Mouse (Mus musculus) cortical plate, adult 2 months (tissue): Measurements from ENCODE around the gene Gnb5. TPM values are rescaled to one million over a fixed set of nuclear protein-coding genes. Genes with fewer than 3 reads are reported as not detected.

Experiments
- H3K27ac ChIP-seq: fragments of 200-500 bp; 2 replicates; pipeline ENCODE4 v1.5.1; 2012; ENCODE audit warnings: low read length, control low read depth, inconsistent platforms; ENCODE audit not compliant: insufficient read depth
- H3K4me1 ChIP-seq: fragments of 200-500 bp; 2 replicates; pipeline ENCODE4 v1.6.1; 2011; ENCODE audit warnings: low read length; ENCODE audit not compliant: control insufficient read depth, insufficient read depth
- H3K4me3 ChIP-seq: fragments of 200-500 bp; 2 replicates; pipeline ENCODE4 v1.5.1; 2011; ENCODE audit warnings: mild to moderate bottlenecking, low read length, control low read depth; ENCODE audit not compliant: insufficient read depth
- CTCF ChIP-seq: fragments of 200-500 bp; IDR thresholded peaks from 2 replicates; pipeline ENCODE4 v1.5.1; 2011; ENCODE audit warnings: mild to moderate bottlenecking, control low read depth, low read length; ENCODE audit not compliant: insufficient read depth; ENCODE audit errors: extremely low read depth
- POLR2A ChIP-seq: fragments of 200-500 bp; IDR thresholded peaks from 2 replicates; pipeline ENCODE4 v1.6.1; 2011; ENCODE audit warnings: mild to moderate bottlenecking, low read length, control low read depth; ENCODE audit not compliant: insufficient read depth; ENCODE audit errors: extremely low read depth
- polyA plus RNA-seq: library from polyadenylated mRNA; depleted of rRNA; stranded (reverse); fragments of >200 nt; gene quantifications from 2 replicates; pipeline ENCODE4 v1.2.3, GENCODE M21; 2012

Gene Gnb5
- polyA plus RNA-seq, 1 experiment, result 172 TPM

DNA sequence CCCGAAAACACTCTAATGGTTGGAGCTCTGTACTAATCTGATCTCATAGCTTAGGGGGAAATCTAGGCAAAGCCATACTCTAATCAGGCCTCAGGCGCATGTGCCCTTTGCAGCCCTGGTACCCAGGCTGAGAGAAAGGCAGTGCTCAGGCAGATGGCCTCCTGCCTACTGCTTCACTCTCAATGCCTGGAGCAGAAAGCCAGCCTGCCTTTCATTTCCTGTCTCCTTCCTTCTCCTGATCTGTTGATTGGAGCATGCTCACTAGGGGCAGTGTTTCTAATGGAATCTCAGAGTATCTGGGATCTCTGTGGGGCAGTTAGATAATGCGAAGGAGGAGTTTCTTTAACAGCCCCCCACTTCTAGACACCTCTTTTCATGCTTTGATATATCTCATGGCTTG, 13.3 kb downstream of the Gnb5 start:
- TF ChIP-seq CTCF (0 out of 2 replicates have a peak, but pooled peaks have one; percentile 18), POLR2A (peak; percentile 24; the same call in 1 of the 2 replicates)
- Histone ChIP-seq H3K27ac (peak overlapping the region; percentile 18; the same call in 1 of the 2 replicates), H3K4me1 (peaks cover 32% of the 10 kb centered on the region), H3K4me3 (no peak overlapping the region)

GRCm38 (mm10) chr9:75322099-75322885, 16.2 kb downstream of the Gnb5 start:
- 0 out of 2 replicates have a peak, but pooled peaks have one; percentile 12 for TF ChIP-seq CTCF
- TF ChIP-seq POLR2A, result no peak
- Histone ChIP-seq H3K4me3 (no peak overlapping the region), H3K27ac (peak overlapping the region; percentile 91), H3K4me1 (peaks cover 27% of the 10 kb centered on the region)

- peaks cover 10% of the 10 kb centered on the region for H3K4me1 ChIP-seq
- TF ChIP-seq CTCF (no peak), POLR2A (no peak)
These were observed 22.0 kb downstream of the Gnb5 start for GRCm38 (mm10) chr9:75328047-75328446.

DNA sequence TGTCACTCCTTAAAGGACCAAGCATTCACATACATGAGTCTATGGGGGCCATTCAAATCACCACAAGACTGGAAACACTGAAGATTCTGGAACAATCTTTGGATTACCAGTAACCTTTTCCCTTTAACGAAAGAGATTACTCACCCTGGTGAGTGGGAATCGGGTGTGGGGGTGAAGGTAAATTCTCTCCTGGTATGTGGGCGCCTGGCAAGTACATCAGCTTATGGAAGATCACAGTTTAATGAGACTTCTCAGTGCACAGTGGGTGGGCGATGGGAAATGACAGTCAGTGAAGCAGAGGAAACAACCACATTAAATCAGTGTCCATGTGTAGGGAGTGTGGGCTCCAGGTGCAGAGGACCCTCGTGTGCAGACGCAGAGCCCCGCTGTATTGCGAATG, 24.7 kb downstream of the Gnb5 start:
- Histone ChIP-seq H3K27ac (0 out of 2 replicates have a peak overlapping the region, but pooled peaks have one; percentile 72), H3K4me1 (peaks cover 6% of the 10 kb centered on the region), H3K4me3 (no peak overlapping the region)
- no peak for TF ChIP-seq CTCF
- no peak for TF ChIP-seq POLR2A

More at GRCm38 (mm10) chr9:75328047-75328446, 22.0 kb downstream of the Gnb5 start:
- Histone ChIP-seq H3K27ac (no peak overlapping the region), H3K4me3 (no peak overlapping the region)

- TF ChIP-seq POLR2A, result no peak
- 0 out of 2 replicates have a peak, but pooled peaks have one; percentile 3 for TF ChIP-seq CTCF
- Histone ChIP-seq H3K4me1 (peaks cover 12% of the 10 kb centered on the region), H3K27ac (no peak overlapping the region), H3K4me3 (no peak overlapping the region)
These were observed 28.4 kb downstream of the Gnb5 start for GRCm38 (mm10) chr9:75334440-75334839.

- peaks cover 8% of the 10 kb centered on the region for H3K4me1 ChIP-seq
- H3K27ac ChIP-seq, result peak overlapping the region; percentile 69; the same call in 1 of the 2 replicates
- TF ChIP-seq CTCF, result no peak
- no peak for TF ChIP-seq POLR2A
- H3K4me3 ChIP-seq, result no peak overlapping the region
These were observed 31.9 kb downstream of the Gnb5 start for GRCm38 (mm10) chr9:75338016-75338415.

DNA sequence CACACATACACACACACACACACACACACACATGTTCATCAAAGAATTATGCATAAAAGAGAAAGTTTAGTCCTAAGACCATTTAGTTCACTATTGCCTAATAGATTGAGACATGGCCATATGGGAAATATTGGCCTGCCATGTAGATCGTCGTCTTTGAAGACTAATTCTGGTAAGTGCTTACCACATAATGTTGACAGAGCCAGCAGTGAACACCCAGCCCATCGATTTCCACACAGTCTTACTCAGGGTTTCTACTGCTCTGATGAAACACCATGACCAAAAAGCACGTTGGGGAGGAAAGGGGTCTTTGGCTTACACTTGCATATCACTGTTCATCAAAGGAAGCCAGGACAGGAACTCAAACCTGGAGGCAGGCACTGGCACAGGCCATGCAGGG, 36.3 kb downstream of the Gnb5 start:
- H3K4me1 ChIP-seq, result peaks cover 6% of the 10 kb centered on the region
- H3K27ac ChIP-seq, result no peak overlapping the region
- no peak overlapping the region for H3K4me3 ChIP-seq
- TF ChIP-seq CTCF (no peak), POLR2A (no peak)

GRCm38 (mm10) chr9:75347458-75347857, 41.4 kb downstream of the Gnb5 start, which contains the start of gene Bcl2l10:
Bcl2l10 (plus strand) TSS chr9:75347758.
- 0 out of 2 replicates have a peak, but pooled peaks cover under 1% of the 10 kb centered on the region for H3K4me1 ChIP-seq
- H3K27ac ChIP-seq, result no peak within 1 kb of the TSS
- H3K4me3 ChIP-seq, result no peak within 1 kb of the TSS
- TF ChIP-seq CTCF (no peak), POLR2A (no peak)

DNA sequence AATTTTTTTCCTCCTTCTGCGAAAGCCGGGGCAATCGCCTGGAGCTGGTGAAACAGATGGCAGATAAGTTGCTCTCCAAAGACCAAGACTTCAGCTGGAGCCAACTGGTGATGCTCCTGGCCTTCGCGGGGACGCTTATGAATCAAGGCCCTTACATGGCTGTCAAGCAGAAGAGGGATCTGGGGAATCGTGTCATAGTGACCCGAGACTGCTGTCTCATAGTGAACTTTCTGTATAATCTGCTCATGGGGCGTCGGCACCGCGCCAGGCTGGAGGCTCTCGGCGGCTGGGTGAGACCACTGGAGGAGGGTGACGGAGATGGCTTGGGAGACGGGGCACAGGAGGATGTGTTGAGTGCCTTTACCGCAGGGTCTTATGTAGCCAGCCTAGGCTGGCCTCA, 42.0 kb downstream of the Gnb5 start:
- Histone ChIP-seq H3K4me1 (no peaks in the 10 kb centered on the region), H3K4me3 (no peak overlapping the region), H3K27ac (no peak overlapping the region)
- no peak for TF ChIP-seq CTCF

- Histone ChIP-seq H3K4me1 (no peaks in the 10 kb centered on the region), H3K4me3 (no peak overlapping the region), H3K27ac (no peak overlapping the region)
- no peak for TF ChIP-seq POLR2A
- no peak for TF ChIP-seq CTCF
These were observed 42.6 kb downstream of the Gnb5 start for GRCm38 (mm10) chr9:75348641-75349040.
